Mouse (Mus musculus) forebrain, embryonic 10.5 days (tissue): ENCODE results near the gene Krt6a. TPM values are rescaled to one million over a fixed set of nuclear protein-coding genes. Genes with fewer than 3 reads are reported as not detected.

Experiments
- DNase-seq: peaks from one replicate; pipeline ENCODE4 v3.0.0-alpha.2; 2017; ENCODE audit warnings: low spot score; ENCODE audit errors: extremely low spot score
- H3K27ac ChIP-seq: fragments of 300-500 bp; sonication (generic); 2 replicates; pipeline ENCODE4 v1.5.1; 2016; ENCODE audit warnings: mild to moderate bottlenecking
- H3K27me3 ChIP-seq: fragments of 300-500 bp; sonication (generic); 2 replicates; pipeline ENCODE4 v1.6.1; 2016; ENCODE audit warnings: mild to moderate bottlenecking; ENCODE audit not compliant: poor library complexity, severe bottlenecking
- H3K36me3 ChIP-seq: fragments of 300-500 bp; sonication (generic); replicated peaks from 2 replicates; pipeline ENCODE4 v1.6.1; 2016; ENCODE audit warnings: mild to moderate bottlenecking, moderate library complexity
- H3K4me1 ChIP-seq: fragments of 300-500 bp; sonication (generic); 2 replicates; pipeline ENCODE4 v1.6.1; 2016
- H3K4me3 ChIP-seq: fragments of 300-500 bp; sonication (generic); 2 replicates; pipeline ENCODE4 v1.5.1; 2016; ENCODE audit warnings: mild to moderate bottlenecking, moderate library complexity
- H3K9me3 ChIP-seq: fragments of 300-500 bp; sonication (generic); 2 replicates; pipeline ENCODE4 v1.6.1; 2016; ENCODE audit warnings: mild to moderate bottlenecking, moderate library complexity
- WGBS: fragments of 180-500 bp; shearing (Covaris S2); methylation state at CpG from one replicate; pipeline ENCODE4 v1.1.7; 2016; 5-methylcytosine and 5-hydroxymethylcytosine counted together
- polyA plus RNA-seq: library from polyadenylated mRNA; unstranded; fragments of >200 nt; fragmentation: Nextera tagmentation; extraction: Ambion mirVana; gene quantifications from 2 replicates; pipeline ENCODE4 v1.2.1, GENCODE M21; 2016

The Krt6a gene
- not detected in 2 replicates for polyA plus RNA-seq

- H3K27ac ChIP-seq: no peak within 1 kb of the TSS
- no peaks in the 10 kb centered on the region for H3K36me3 ChIP-seq
- H3K4me3 ChIP-seq: no peak within 1 kb of the TSS
- DNase-seq: no peak
- 90% methylated on average over 5 of the region's 5 CpGs for WGBS
- H3K4me1 ChIP-seq: peaks cover 1% of the 10 kb centered on the region
- no peaks in the 10 kb centered on the region for H3K9me3 ChIP-seq
- no peaks in the 10 kb centered on the region for H3K27me3 ChIP-seq
These were observed at the start of gene Krt6a for GRCm38 (mm10) chr15:101694207-101694606. Gene Krt6a (minus strand): TSS chr15:101694307.

- Histone ChIP-seq H3K4me1 (no peaks in the 10 kb centered on the region), H3K27ac (no peak within 1 kb of the TSS), H3K4me3 (no peak within 1 kb of the TSS), H3K9me3 (no peaks in the 10 kb centered on the region), H3K27me3 (peaks cover 5% of the 10 kb centered on the region; the same call in 1 of the 2 replicates), H3K36me3 (no peaks in the 10 kb centered on the region)
- WGBS: 62% methylated on average over 14 of the region's 14 CpGs
- no peak for DNase-seq
These were observed 48.6 kb upstream of the Krt6a start, which contains the start of gene Krt71 for GRCm38 (mm10) chr15:101742711-101743110. Gene Krt71 (minus strand): TSS chr15:101743109.

DNA sequence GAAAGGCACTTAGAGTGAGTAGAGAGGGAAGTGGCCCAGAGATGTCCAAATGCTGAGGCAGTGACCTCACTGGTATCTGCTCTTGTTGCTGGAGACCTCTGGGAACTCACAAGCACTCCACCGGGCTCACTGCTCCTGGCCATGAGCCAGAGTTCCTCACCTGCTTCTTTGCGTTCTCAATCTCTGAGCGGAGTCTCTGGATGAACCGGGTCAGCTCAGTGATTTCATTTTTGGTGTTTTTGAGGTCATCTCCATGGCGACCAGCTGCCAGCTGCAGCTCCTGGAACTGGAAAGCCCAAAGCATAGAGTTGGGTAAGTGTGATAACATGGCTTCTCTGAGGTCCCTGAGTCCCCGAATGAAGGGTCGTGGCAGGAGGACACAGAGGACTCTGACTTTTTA is 43.7 kb upstream of the Krt6a start:
- no peak for DNase-seq
- Histone ChIP-seq H3K9me3 (no peaks in the 10 kb centered on the region), H3K4me1 (no peaks in the 10 kb centered on the region), H3K4me3 (no peak overlapping the region), H3K27ac (no peak overlapping the region), H3K36me3 (no peaks in the 10 kb centered on the region), H3K27me3 (peaks cover 2% of the 10 kb centered on the region; the same call in 1 of the 2 replicates)
- 81% methylated on average over 7 of the region's 7 CpGs for WGBS

GRCm38 (mm10) chr15:101730653-101731052 is 36.5 kb upstream of the Krt6a start:
- no peaks in the 10 kb centered on the region for H3K9me3 ChIP-seq
- H3K27ac ChIP-seq: no peak overlapping the region
- no peak for DNase-seq
- H3K27me3 ChIP-seq: no peaks in the 10 kb centered on the region
- no peak overlapping the region for H3K4me3 ChIP-seq
- H3K4me1 ChIP-seq: no peaks in the 10 kb centered on the region
- no peaks in the 10 kb centered on the region for H3K36me3 ChIP-seq

- Histone ChIP-seq H3K27ac (no peak overlapping the region), H3K4me3 (no peak overlapping the region), H3K36me3 (no peaks in the 10 kb centered on the region), H3K4me1 (no peaks in the 10 kb centered on the region), H3K27me3 (no peaks in the 10 kb centered on the region), H3K9me3 (no peaks in the 10 kb centered on the region)
- WGBS: 78% methylated on average over 5 of the region's 5 CpGs
- DNase-seq: no peak
These were observed 30.6 kb upstream of the Krt6a start for GRCm38 (mm10) chr15:101724686-101725085.

DNA sequence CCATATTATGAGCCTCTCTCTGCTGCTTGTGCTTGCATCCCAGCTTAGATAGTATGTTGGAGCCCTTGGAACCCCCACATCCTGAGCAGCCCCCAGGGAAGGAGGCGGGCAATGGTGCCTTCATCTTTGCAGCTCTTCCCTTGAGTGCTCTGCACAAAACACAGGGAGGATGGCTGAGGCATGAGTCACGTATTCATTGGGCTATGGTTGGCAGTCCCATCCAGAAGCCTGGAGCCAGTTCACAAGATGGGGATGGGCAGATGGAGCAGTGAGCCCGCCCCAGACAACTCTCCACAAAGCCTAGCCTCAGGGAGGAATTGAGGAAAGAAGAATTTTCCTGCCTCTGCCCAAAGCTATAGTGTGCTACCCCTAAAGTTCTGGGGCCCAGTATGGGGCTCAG is 21.7 kb upstream of the Krt6a start:
- Histone ChIP-seq H3K36me3 (no peaks in the 10 kb centered on the region), H3K9me3 (no peaks in the 10 kb centered on the region), H3K4me1 (peaks cover 12% of the 10 kb centered on the region; the same call in 1 of the 2 replicates), H3K27me3 (no peaks in the 10 kb centered on the region), H3K27ac (no peak overlapping the region), H3K4me3 (no peak overlapping the region)
- no peak for DNase-seq
- WGBS: 70% methylated on average over 3 of the region's 3 CpGs

DNA sequence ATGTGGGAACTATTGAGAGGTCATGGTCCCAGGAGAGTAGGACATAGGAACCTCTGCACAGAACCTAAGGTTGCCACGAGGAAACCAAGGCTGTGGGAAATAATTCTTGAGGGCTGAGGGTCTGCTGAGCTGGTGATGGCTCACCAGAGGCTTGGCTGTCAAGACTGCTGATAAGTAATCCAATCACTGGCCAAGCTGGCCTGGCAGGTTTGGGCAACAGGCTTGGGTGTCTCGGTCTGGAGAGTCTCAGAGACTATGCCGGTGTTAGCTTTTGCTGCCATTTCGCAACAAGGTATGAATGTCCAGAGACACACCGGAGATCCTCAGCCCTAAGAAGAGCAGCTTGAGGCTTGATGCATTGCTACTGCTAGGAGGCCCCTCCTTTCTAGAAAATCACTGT is 20.2 kb upstream of the Krt6a start:
- Histone ChIP-seq H3K9me3 (no peaks in the 10 kb centered on the region), H3K27me3 (no peaks in the 10 kb centered on the region), H3K4me1 (peaks cover 12% of the 10 kb centered on the region; the same call in 1 of the 2 replicates), H3K4me3 (no peak overlapping the region), H3K36me3 (no peaks in the 10 kb centered on the region), H3K27ac (no peak overlapping the region)
- DNase-seq: no peak
- WGBS: 94% methylated on average over 5 of the region's 5 CpGs

DNA sequence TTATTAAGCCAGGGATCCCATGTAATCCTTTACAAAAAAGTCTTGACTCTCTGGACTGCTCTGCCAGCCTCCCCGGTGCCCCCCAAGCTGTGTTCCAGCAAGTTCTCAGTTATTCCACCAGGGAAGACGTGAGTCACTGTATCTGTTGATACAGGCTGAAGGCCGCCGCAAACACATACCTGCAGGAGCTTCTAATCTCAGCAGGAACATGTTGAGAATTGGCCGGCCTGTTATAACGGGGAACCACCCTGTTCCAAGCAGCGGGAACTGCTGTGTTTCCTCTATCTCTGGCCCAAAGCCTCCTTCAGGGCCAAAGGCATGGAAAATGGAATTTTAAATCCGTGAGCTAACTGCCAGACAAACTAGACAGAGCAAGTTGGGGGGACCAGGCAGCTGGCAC is 19.6 kb upstream of the Krt6a start:
- 82% methylated on average over 8 of the region's 8 CpGs for WGBS
- H3K9me3 ChIP-seq: no peaks in the 10 kb centered on the region
- peaks cover 12% of the 10 kb centered on the region; the same call in 1 of the 2 replicates for H3K4me1 ChIP-seq
- H3K36me3 ChIP-seq: no peaks in the 10 kb centered on the region
- no peaks in the 10 kb centered on the region for H3K27me3 ChIP-seq
- no peak for DNase-seq
- no peak overlapping the region for H3K4me3 ChIP-seq
- no peak overlapping the region for H3K27ac ChIP-seq

- H3K27ac ChIP-seq: no peak within 1 kb of the TSS
- peaks cover 12% of the 10 kb centered on the region; the same call in 1 of the 2 replicates for H3K4me1 ChIP-seq
- no peak for DNase-seq
- no peaks in the 10 kb centered on the region for H3K9me3 ChIP-seq
- no peak within 1 kb of the TSS for H3K4me3 ChIP-seq
- no peaks in the 10 kb centered on the region for H3K27me3 ChIP-seq
- no peaks in the 10 kb centered on the region for H3K36me3 ChIP-seq
- 85% methylated on average over 13 of the region's 13 CpGs for WGBS
These were observed 18.6 kb upstream of the Krt6a start, which contains the start of gene Krt5 for GRCm38 (mm10) chr15:101712720-101713119. Gene Krt5 (minus strand): TSS chr15:101712898.

GRCm38 (mm10) chr15:101708683-101709082 is 14.6 kb upstream of the Krt6a start:
- DNase-seq: no peak
- Histone ChIP-seq H3K4me3 (no peak overlapping the region), H3K27ac (no peak overlapping the region), H3K4me1 (peaks cover 9% of the 10 kb centered on the region; the same call in 1 of the 2 replicates), H3K9me3 (no peaks in the 10 kb centered on the region), H3K27me3 (no peaks in the 10 kb centered on the region), H3K36me3 (no peaks in the 10 kb centered on the region)
- WGBS: 66% methylated on average over 11 of the region's 11 CpGs

DNA sequence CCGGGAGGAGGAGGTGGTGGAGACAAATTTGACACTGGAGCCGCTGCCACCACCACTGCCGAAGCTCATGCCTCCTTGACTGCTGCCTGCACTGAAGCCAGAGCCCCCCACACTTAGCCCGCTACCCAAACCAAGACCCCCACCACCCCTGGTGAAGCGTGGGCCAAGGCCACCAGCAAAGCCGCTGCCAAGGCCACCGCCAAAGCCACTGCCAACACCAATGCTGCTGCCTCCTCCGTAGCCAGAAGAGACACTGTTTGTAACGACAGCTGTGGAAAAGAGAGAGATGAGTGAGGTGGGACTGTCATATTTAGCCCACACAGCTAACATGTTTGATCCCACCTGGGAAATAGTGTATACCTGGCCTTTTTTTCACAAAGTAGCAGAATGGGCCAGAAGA is 13.3 kb upstream of the Krt6a start:
- H3K27ac ChIP-seq: no peak overlapping the region
- no peaks in the 10 kb centered on the region for H3K9me3 ChIP-seq
- WGBS: 89% methylated on average over 9 of the region's 9 CpGs
- no peak for DNase-seq
- no peaks in the 10 kb centered on the region for H3K36me3 ChIP-seq
- H3K4me1 ChIP-seq: peaks cover 6% of the 10 kb centered on the region
- no peak overlapping the region for H3K4me3 ChIP-seq
- H3K27me3 ChIP-seq: no peaks in the 10 kb centered on the region

- DNase-seq: no peak
- Histone ChIP-seq H3K4me1 (peaks cover 19% of the 10 kb centered on the region), H3K4me3 (no peak overlapping the region), H3K9me3 (no peaks in the 10 kb centered on the region), H3K27ac (no peak overlapping the region), H3K27me3 (no peaks in the 10 kb centered on the region), H3K36me3 (no peaks in the 10 kb centered on the region)
- 66% methylated on average over 4 of the region's 4 CpGs for WGBS
These were observed 10.0 kb upstream of the Krt6a start for GRCm38 (mm10) chr15:101704066-101704465.

DNA sequence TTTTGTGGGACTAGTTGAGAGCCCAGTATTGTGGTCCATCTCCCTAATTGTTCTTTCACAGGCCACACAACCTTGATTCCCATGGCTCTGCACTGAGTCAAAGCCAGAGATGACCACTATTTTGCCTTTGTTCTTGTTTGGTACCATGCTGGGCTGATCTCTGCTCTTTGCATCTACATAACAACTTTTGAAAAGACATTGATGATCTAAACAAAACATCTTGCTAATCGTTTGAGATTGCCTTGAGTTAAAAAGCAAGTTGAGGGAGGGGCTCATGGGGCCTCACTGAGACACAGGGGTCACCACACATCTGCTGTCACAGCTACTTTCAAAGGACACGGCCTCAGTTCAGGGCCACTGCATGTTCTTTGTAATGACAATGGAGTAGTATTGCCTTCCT is 8.3 kb upstream of the Krt6a start:
- Histone ChIP-seq H3K9me3 (no peaks in the 10 kb centered on the region), H3K27ac (no peak overlapping the region), H3K27me3 (no peaks in the 10 kb centered on the region), H3K4me1 (peaks cover 19% of the 10 kb centered on the region), H3K36me3 (no peaks in the 10 kb centered on the region), H3K4me3 (no peak overlapping the region)
- DNase-seq: no peak
- WGBS: 30% methylated on average over 2 of the region's 2 CpGs

- Histone ChIP-seq H3K4me1 (peaks cover 19% of the 10 kb centered on the region), H3K27ac (no peak overlapping the region), H3K27me3 (no peaks in the 10 kb centered on the region), H3K36me3 (no peaks in the 10 kb centered on the region), H3K9me3 (no peaks in the 10 kb centered on the region), H3K4me3 (no peak overlapping the region)
- DNase-seq: no peak
- 80% methylated on average over 8 of the region's 8 CpGs for WGBS
These were observed 5.8 kb upstream of the Krt6a start for GRCm38 (mm10) chr15:101699866-101700265.
